Mouse (Mus musculus) embryonic facial prominence, embryonic 14.5 days (tissue): ENCODE data around the gene Gm42421. TPM values are rescaled to one million over a fixed set of nuclear protein-coding genes. Genes with fewer than 3 reads are reported as not detected.
A peak's percentile ranks its signal among the peaks of the same experiment; 100 is the strongest.

Experiments used
- ATAC-seq: fragments of 200-750 bp; cut with Nextera tagmentation; 2 replicates; pipeline ENCODE4 v1.8.0; 2017; ENCODE audit warnings: low read depth, moderate number of reproducible peaks, moderate TSS enrichment
- DNase-seq: peaks from one replicate; pipeline ENCODE4 v3.0.0-alpha.2; 2015; ENCODE audit warnings: low spot score
- H3K27ac ChIP-seq: fragments of 300-500 bp; sonication (generic); replicated peaks from 2 replicates; pipeline ENCODE4 v1.5.1; 2014; ENCODE audit warnings: low read depth, mild to moderate bottlenecking, low read length, moderate library complexity
- H3K27me3 ChIP-seq: fragments of 300-500 bp; sonication (generic); replicated peaks from 2 replicates; pipeline ENCODE4 v1.6.1; 2014; ENCODE audit warnings: low read length; ENCODE audit not compliant: control insufficient read depth, insufficient read depth
- H3K36me3 ChIP-seq: fragments of 300-500 bp; sonication (generic); 2 replicates; pipeline ENCODE4 v1.6.1; 2014; ENCODE audit warnings: low read length, mixed read lengths; ENCODE audit not compliant: control insufficient read depth, insufficient read depth
- H3K4me1 ChIP-seq: fragments of 300-500 bp; sonication (generic); 2 replicates; pipeline ENCODE4 v1.6.1; 2014; ENCODE audit warnings: antibody characterized with exemption, low read length; ENCODE audit not compliant: control insufficient read depth, insufficient read depth
- H3K4me2 ChIP-seq: fragments of 300-500 bp; sonication (generic); 2 replicates; pipeline ENCODE4 v1.6.1; 2014; ENCODE audit warnings: low read depth, mild to moderate bottlenecking, low read length, moderate library complexity, mixed read lengths
- H3K4me3 ChIP-seq: fragments of 300-500 bp; sonication (generic); 2 replicates; pipeline ENCODE4 v1.5.1; 2014; ENCODE audit warnings: low read depth, mild to moderate bottlenecking, low read length
- H3K9ac ChIP-seq: fragments of 300-500 bp; sonication (generic); 2 replicates; pipeline ENCODE4 v1.6.1; 2014; ENCODE audit warnings: low read depth, mild to moderate bottlenecking, low read length, moderate library complexity, mixed read lengths
- H3K9me3 ChIP-seq: fragments of 300-500 bp; sonication (generic); 2 replicates; pipeline ENCODE4 v1.6.1; 2016; ENCODE audit warnings: low read length; ENCODE audit not compliant: control insufficient read depth
- WGBS: fragments of 180-500 bp; shearing (Covaris S2); extraction: QIAGEN DNeasy Blood & Tissue Kit; methylation state at CpG from one replicate; pipeline ENCODE4 v1.1.7; 2014; 5-methylcytosine and 5-hydroxymethylcytosine counted together
- polyA plus RNA-seq: library from polyadenylated mRNA; unstranded; fragments of >200 nt; fragmentation: Nextera tagmentation; extraction: Ambion mirVana; gene quantifications from 2 replicates; pipeline ENCODE4 v1.2.1, GENCODE M21; 2014

Gm42421 gene
- polyA plus RNA-seq, 1 experiment from 2014 or later, result 0.49 TPM

DNA sequence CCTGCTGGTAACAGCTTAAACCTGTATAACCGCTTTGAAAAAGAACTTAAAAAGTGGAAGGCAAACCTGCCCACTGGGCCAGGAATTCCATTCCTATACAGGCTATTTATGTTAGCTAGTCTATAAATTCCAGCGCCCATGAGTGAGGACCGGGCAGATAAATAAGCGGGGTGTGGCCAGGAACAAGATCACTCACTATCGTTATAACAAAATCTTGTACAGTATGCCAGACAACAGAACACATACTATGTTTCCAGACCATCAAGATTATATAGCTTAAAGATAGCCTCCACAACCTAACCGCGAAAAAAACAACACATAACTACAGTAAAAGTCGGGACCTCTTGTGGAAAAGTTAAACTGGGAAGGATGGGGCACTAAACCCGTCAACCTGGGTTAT, 19.0 kb upstream of the Gm42421 start:
- peaks cover 33% of the 10 kb centered on the region for H3K36me3 ChIP-seq
- no peak for ATAC-seq
- 2% methylated on average over 9 of the region's 9 CpGs for WGBS
- peak overlapping the region; percentile 55 for H3K9ac ChIP-seq
- peak overlapping the region; percentile 76 for H3K4me3 ChIP-seq
- H3K9me3 ChIP-seq, result no peaks in the 10 kb centered on the region
- DNase-seq, result peak; percentile 14
- H3K4me1 ChIP-seq, result peaks cover 15% of the 10 kb centered on the region; the same call in 1 of the 2 replicates
- peak overlapping the region; percentile 67 for H3K4me2 ChIP-seq
- peak overlapping the region; percentile 77 for H3K27ac ChIP-seq
- no peaks in the 10 kb centered on the region for H3K27me3 ChIP-seq

DNA sequence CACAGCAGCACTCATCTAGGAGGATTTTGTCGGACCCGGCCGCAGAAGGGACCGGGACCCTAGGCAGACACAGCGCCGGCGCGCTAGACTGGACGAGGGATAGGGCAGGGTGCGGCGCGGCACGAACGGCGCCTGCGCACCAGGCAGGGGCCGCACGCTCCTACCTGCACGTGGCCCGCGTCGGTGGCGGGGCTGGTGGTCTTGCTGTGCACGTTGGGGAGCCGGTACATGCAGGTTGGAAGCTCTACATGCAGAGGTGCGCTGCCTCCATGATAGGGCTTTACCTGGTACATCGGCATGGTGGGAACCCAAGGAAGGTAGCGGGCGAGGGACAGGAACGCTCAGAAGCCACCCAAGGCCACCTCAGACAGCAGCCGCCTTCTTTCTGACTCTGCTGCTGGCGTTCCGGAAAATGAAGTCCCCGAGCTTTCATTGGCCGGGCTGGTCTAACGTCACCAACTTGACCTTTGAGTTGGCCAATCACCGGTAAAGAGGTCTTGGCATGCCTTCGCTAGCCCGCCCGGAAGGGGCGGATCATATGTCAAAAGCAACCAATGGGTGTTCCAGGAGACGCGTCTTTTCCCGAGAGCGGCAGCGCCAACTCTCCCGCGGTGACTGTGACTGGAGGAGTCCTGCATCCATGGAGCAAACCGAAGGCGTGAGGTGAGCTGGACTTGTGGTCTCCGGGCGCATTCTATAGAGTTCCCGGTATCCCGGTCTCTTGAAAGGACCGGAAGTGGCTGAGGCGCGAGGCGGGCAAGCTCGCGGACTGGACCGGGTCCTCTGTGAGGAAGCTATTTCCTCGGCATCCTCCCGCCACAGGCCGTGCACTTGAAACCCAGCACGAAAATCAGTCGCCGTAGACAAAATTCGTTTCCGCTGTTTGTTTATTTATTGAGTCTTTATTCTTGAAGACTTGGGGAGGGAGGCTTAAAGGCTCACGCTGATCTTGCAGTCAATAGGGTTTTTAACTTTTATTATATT, 18.3 kb upstream of the Gm42421 start, which contains the start of the genes Aimp2 and Pms2:
Aimp2 (minus strand) TSS at position 431 of the 984 bp plus-strand sequence.
Pms2 (plus strand) TSS at position 548 of the 984 bp plus-strand sequence.
- Histone ChIP-seq H3K9ac (peak within 1 kb of the TSS; percentile 75), H3K9me3 (no peaks in the 10 kb centered on the region), H3K36me3 (peaks cover 29% of the 10 kb centered on the region; the same call in 1 of the 2 replicates), H3K27me3 (no peaks in the 10 kb centered on the region), H3K27ac (peak within 1 kb of the TSS; percentile 77), H3K4me2 (peak within 1 kb of the TSS; percentile 78), H3K4me1 (peaks cover 15% of the 10 kb centered on the region; the same call in 1 of the 2 replicates), H3K4me3 (peak within 1 kb of the TSS; percentile 76)
- DNase-seq (peak; percentile 99), ATAC-seq (peak; percentile 99)
- WGBS, result under 1% methylated on average over 53 of the region's 70 CpGs

DNA sequence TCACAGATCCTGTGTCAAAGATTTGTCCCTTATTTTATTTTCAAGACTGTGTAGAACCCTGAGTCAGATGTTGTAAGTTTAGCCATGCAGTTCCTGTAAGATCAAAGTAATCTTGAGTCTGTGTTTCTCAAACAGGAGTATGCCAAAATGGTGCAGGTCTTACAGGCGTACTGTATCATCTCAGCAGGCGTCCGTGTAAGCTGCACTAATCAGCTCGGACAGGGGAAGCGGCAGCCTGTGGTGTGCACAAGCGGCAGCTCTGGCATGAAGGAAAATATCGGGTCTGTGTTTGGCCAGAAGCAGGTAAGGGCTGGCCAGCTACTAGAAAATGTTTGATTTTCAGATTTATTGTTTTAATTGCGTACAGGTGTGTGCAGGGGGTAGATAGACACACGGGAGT, 11.8 kb upstream of the Gm42421 start:
- 91% methylated on average over 9 of the region's 9 CpGs for WGBS

DNA sequence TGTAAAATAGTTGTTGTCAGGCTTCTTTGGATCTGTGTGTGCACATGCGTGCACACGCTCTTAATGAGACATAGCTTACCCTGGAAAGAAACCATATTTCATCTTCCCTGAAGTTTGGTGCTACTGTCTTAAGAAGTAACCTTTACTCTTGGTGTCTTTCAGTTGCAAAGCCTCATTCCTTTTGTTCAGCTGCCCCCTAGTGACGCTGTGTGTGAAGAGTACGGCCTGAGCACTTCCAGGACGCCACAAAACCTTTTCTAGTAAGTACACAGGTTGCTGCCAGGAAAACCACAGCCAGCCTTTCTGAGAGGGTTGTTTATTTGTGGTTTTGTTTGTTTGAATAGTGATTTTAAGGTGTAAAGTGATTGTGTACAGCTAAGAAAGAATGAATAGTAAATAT, 10.6 kb upstream of the Gm42421 start:
- peak; percentile 77 for DNase-seq
- H3K4me1 ChIP-seq, result no peaks in the 10 kb centered on the region
- no peaks in the 10 kb centered on the region for H3K27me3 ChIP-seq
- WGBS, result 46% methylated on average over 5 of the region's 5 CpGs
- no peak overlapping the region for H3K4me2 ChIP-seq
- H3K9ac ChIP-seq, result no peak overlapping the region
- peaks cover 74% of the 10 kb centered on the region for H3K36me3 ChIP-seq
- H3K9me3 ChIP-seq, result no peaks in the 10 kb centered on the region
- ATAC-seq, result no peak
- no peak overlapping the region for H3K4me3 ChIP-seq
- no peak overlapping the region for H3K27ac ChIP-seq

More for the DNA sequence above, 11.8 kb upstream of the Gm42421 start:
- no peaks in the 10 kb centered on the region for H3K27me3 ChIP-seq
- no peaks in the 10 kb centered on the region for H3K9me3 ChIP-seq
- H3K4me3 ChIP-seq, result no peak overlapping the region
- H3K27ac ChIP-seq, result no peak overlapping the region
- no peak overlapping the region for H3K9ac ChIP-seq
- peaks cover 65% of the 10 kb centered on the region for H3K36me3 ChIP-seq
- ATAC-seq (no peak), DNase-seq (no peak)
- no peaks in the 10 kb centered on the region for H3K4me1 ChIP-seq
- no peak overlapping the region for H3K4me2 ChIP-seq

DNA sequence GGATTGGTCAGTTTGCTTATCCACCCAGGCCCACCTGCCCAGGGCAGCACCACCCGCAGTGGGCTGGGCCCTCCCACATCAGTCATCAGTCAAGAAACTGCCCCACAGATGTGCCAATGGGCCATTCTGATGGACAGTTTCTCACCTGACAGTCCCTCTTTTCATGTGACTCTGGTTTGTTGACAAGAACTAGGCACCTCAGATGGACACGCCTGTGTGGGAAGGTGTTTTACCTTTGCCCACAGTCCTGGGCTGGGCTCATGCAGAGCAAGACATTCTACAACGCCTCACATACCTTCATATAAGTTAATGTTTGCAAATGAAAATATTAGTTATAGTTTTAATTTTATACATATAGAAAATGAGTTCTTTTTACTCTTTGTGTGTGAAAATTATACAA, 9.9 kb upstream of the Gm42421 start:
- Histone ChIP-seq H3K36me3 (peaks cover 81% of the 10 kb centered on the region), H3K4me3 (no peak overlapping the region), H3K4me2 (no peak overlapping the region), H3K9ac (no peak overlapping the region), H3K4me1 (no peaks in the 10 kb centered on the region), H3K9me3 (no peaks in the 10 kb centered on the region), H3K27me3 (no peaks in the 10 kb centered on the region), H3K27ac (no peak overlapping the region)
- ATAC-seq (no peak), DNase-seq (no peak)
- WGBS, result 92% methylated on average over 3 of the region's 3 CpGs

DNA sequence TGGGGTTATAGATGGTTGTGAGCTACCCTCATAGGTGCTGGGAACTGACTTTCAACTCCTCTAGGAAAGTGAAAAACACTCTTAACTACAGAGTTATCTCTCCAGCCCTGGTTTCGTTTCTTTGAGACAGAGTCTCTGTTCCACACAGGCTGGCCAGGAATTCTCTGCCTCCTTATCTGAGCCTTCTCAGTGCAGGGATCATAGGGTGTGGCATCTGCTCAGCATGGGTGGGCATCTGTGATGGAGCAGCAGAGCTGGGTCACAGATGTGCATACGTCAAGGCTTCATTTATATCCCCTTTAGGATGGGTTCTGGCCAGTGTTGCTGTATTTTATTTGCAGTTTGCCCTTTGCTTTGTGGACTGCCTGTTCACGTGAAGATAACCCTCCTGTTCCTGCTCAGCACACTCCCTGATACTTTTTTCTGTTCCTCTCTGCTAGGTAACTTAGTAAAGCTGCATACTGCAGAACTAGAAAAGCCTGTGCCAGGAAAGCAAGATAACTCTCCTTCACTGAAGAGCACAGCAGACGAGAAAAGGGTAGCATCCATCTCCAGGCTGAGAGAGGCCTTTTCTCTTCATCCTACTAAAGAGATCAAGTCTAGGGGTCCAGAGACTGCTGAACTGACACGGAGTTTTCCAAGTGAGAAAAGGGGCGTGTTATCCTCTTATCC, 3.1 kb upstream of the Gm42421 start:
- no peaks in the 10 kb centered on the region for H3K9me3 ChIP-seq
- no peak overlapping the region for H3K4me2 ChIP-seq
- ATAC-seq, result no peak
- no peaks in the 10 kb centered on the region for H3K4me1 ChIP-seq
- 90% methylated on average over 6 of the region's 6 CpGs for WGBS
- H3K36me3 ChIP-seq, result peaks cover 87% of the 10 kb centered on the region
- H3K27ac ChIP-seq, result no peak overlapping the region
- H3K9ac ChIP-seq, result no peak overlapping the region
- no peak for DNase-seq
- H3K27me3 ChIP-seq, result no peaks in the 10 kb centered on the region
- H3K4me3 ChIP-seq, result no peak overlapping the region

DNA sequence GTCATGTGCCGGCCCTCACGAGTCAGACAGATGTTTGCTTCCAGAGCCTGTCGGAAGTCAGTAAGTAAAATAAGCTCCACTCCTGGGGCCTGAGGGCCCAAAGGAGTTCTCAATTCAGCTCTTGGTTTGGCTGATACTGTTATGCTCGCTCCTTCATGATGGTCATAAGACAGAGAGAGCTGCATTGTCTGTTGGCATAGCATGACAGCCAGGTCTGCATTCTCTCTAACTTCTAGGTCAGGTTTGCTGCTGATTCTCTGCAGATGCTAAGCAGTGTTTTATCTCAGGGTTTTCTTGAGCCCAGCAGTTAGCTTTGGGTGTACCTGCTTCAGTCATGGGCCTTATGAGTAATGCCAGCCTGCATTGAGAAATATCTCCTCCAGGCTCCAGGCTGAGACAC, 1.3 kb downstream of the Gm42421 start:
- Histone ChIP-seq H3K4me2 (no peak overlapping the region), H3K9me3 (no peaks in the 10 kb centered on the region), H3K36me3 (peaks cover 74% of the 10 kb centered on the region), H3K4me3 (no peak overlapping the region), H3K4me1 (no peaks in the 10 kb centered on the region), H3K27ac (no peak overlapping the region), H3K9ac (no peak overlapping the region), H3K27me3 (no peaks in the 10 kb centered on the region)
- ATAC-seq (no peak), DNase-seq (no peak)
- WGBS, result 80% methylated on average over 4 of the region's 4 CpGs

DNA sequence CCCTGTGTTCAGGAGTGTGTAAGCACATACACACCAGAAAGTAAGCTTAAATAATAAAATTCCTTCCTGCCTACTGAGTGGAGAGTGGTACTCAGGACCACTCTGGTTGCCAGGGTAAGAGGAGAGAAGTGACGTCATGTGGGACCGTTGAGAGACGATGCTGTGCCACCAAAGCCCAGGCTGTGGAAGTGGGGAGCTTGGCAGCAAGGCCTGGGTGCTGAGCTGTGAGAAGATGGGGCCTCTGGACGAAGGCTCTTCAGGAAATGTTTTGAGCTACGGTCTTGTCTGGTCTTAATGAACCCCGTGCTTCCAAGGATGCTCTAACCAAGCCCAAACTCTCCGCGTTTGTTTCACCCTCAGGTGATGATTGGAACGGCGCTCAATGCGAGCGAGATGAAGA, 2.7 kb downstream of the Gm42421 start:
- Histone ChIP-seq H3K9me3 (no peaks in the 10 kb centered on the region), H3K9ac (no peak overlapping the region), H3K27me3 (no peaks in the 10 kb centered on the region), H3K36me3 (peaks cover 60% of the 10 kb centered on the region), H3K4me1 (no peaks in the 10 kb centered on the region), H3K4me3 (no peak overlapping the region), H3K4me2 (no peak overlapping the region), H3K27ac (no peak overlapping the region)
- DNase-seq, result no peak
- no peak for ATAC-seq
- 93% methylated on average over 12 of the region's 12 CpGs for WGBS
